Mouse (Mus musculus) cerebellum, adult 11 months (tissue): Measurements from ENCODE around the gene Ppp4r3b.

Source experiments
- DNase-seq: peaks from one replicate; pipeline ENCODE4 v3.0.0; 2022

Gene Ppp4r3b

DNA sequence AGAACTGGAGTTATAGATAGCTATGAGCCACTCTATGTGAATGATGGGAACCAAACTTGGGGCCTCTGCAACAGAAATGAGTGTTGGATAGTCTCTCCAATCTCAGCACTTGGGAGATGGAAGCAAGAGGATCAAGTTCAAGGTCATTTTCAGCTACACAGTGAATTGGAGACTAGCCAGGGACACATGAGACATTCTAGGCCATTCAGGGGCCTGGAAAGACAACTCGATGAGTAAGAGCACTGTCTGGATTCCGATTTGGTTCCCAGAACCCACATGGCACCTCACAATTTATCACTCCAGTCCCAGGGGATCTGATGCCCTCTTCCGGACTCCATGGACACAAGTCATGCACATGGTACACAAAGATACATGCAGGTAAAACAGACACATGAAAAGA is 65.9 kb downstream of the Ppp4r3b start:
- no peak for DNase-seq

DNA sequence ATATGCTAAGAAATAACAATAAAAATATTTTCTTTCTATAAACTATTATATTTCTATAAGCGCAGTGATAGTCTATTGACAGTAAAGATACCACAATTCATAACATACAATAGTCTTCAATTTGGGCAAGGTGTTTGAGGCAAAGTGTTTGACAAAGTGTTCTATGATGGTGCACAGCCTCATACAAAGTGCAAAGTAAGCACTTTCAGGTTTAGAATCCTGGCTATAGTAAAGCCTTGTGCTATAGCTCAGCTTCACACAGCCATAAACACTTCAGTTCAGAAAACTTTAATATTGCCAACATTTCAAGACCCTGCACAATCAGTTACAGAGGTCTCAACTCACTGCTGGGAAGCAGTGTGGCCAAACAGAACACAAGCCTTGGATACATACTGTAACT is 66.7 kb downstream of the Ppp4r3b start:
- DNase-seq: no peak

DNA sequence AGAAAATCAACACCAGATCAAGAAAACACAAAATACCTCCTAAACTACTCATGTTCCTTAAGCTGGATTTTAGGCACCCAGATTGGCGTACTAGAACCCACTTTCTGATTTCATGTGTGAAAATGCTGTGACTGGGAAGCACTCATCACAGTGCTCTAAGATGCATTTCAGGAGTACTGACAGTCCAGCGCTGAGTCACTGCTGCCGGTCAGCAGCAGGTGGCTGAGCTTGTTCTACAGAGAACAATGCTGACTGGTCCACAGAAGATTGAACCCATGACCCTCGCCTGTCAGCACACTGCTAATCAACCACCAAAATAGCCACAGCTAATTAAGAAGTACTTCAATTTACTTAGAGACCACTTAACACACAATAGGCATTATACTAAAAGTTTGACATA is 69.3 kb downstream of the Ppp4r3b start:
- no peak for DNase-seq

DNA sequence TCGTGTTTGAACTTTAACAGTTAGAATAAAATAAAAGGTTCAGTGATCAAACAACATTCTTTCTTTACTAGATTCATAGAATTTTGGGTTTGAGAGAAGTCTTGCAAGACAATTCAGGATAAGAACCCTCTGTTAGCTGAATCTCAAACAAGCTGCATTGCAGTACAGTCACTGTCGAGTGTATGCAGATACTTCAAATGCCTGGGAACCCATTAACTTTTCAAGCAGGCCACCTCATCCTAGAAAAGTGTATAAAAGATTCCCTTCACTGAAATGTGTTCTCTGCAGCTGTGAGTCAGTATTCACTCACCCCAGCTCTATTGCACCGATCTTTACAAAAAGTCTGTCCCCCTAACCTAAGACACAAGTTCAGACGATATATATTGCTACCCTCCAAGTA is 73.3 kb downstream of the Ppp4r3b start:
- DNase-seq: no peak

DNA sequence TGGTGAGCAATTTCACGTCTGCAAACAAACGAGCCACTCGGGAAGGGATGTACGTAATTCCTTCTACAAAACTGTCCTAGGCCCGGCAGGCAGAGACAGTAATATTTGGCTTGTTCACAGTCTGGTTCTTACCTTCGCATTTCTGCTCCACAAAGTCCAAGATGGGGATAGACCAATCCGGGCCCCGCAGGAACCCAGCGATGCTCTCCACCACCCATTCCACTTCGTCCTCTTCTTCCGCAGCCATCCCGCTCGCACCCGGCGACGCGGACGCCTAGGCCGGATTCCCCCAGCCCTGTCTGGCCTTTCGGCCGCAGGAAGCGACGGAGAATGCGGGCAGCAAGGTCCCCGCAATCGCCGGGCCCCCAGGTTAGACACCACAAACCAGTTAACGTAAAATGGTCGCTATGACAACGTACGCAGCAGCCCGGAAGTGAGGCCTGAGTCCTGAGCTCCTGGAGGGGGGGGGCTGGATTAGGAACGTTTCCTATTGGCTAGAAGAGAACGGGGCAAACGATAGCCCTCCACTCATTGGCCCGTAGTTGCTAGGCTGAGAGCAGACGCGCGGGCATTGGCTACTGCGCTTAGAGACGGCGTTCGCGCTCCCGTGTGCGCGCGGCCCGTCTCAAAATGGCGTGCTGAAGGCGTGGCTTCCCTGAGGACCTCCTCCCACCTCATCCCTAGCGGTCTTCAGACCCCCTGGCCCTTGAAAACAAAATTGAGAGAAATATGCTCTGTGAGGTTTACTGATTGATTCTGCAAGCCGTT is 74.4 kb downstream of the Ppp4r3b start, which contains the start of gene Cfap36:
TSS of gene Cfap36 (minus strand) at position 527 of the 768 bp plus-strand sequence.
- peak; percentile 89 for DNase-seq

DNA sequence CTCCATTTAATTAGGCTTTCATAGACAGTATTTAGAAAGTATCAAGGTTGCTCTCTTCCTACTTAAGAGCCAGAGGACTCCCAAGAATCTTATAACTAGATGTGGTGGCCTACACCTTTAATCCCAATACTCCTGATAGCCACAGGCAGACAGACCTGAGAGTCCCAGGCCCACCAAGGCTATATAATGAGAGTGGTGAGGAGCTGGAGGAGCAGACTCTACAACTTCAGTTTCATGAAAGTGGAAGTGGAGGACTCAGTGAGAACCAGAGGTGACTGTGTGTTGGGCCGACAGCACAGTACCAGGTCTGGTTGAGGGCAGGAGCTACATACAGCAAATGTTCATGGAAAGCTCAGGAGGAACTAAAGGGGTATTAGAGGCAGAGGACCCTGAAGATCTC is 75.0 kb downstream of the Ppp4r3b start:
- DNase-seq: no peak

DNA sequence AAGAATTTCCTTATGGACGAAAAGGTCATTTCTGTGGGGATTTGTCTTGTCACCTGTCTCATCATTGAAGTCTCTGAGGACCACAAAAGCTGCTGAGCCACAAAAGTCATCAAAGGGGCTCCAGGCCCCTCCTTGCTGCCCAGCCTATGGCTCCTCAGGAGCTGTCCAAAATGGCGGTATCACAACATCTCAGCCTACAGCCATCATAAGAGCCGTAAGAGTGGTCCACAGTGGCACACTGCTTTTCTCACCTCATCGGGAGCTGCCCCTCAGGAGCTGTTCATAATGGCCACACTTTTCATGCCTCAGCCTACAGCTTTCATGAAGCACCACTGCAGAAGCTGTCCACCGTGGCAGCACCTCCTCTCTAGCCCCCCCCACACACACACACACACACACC is 75.7 kb downstream of the Ppp4r3b start:
- no peak for DNase-seq

DNA sequence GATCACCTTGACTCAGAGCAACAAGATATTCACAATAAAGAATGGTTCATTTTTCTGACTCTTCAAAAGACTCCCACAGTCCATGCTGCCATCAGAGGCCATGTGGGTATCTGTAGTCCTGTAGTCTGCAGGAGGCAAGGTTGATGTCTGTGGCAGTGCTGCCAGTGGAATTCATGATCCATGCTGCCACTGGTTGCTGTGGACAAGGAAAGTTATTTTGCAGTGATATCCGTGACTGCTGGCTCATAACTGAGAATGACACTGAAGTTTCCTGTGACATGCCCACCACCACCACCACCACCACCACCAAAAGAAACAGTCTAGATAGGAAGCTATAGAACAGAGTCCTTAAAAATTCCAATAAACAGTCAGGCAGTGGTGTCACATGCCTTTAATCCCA is 82.0 kb downstream of the Ppp4r3b start:
- no peak for DNase-seq

DNA sequence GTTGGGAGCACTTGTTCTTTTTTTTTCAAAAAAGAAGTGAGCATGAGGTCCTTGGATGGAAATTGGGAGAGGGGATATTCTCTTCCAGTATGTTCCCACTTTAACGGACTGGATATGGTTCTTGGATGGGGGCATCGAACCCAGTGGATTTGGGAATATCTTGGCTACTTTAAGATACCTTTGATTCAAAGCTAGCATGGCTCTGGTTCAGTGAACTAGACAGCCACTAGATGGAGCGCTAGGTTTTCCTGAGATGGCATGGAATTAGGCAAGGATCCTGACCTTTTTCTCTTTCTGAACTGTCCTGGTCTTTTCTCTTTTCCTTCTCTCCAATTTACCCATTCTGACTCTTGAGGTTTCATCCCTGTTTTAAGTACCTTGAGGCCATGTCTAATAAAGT is 95.1 kb downstream of the Ppp4r3b start:
- peak; percentile 18 for DNase-seq
